Mouse (Mus musculus): ENCODE data around the gene E330034G19Rik. TPM values are rescaled to one million over a fixed set of nuclear protein-coding genes. Genes with fewer than 3 reads are reported as not detected.
"Not testable (repeated sequence)": the region's sequence is repeated elsewhere in the genome, so short reads cannot be mapped to it uniquely, and the experiment has no call there.

The E330034G19Rik gene
- not detected in 2 replicates for total RNA-seq (2014; fragmentation: Nextera tagmentation)
- not detected in 2 replicates for total RNA-seq (2017)

GRCm38 (mm10) chr14:24292914-24293313, at the start of gene E330034G19Rik:
Gene E330034G19Rik, plus strand, starts transcription at chr14:24293214.
- no peak for ATAC-seq (replicated peaks; ENCODE audit: low FRiP score, low TSS enrichment, poor library complexity, severe bottlenecking)

- no peak for ATAC-seq (replicated peaks; ENCODE audit: low FRiP score, low TSS enrichment, poor library complexity, severe bottlenecking)
These were observed 48.5 kb upstream of the E330034G19Rik start for GRCm38 (mm10) chr14:24244330-24245176.

GRCm38 (mm10) chr14:24245177-24246081, 47.6 kb upstream of the E330034G19Rik start, which contains the start of gene Dlg5:
Gene Dlg5, minus strand, starts transcription at chr14:24245920.
- no peak for ATAC-seq (replicated peaks; ENCODE audit: low FRiP score, low TSS enrichment, poor library complexity, severe bottlenecking)

- no peak for ATAC-seq (replicated peaks; ENCODE audit: low FRiP score, low TSS enrichment, poor library complexity, severe bottlenecking)
These were observed 43.1 kb upstream of the E330034G19Rik start for GRCm38 (mm10) chr14:24249926-24250325.

GRCm38 (mm10) chr14:24251326-24251725, 41.7 kb upstream of the E330034G19Rik start:
- ATAC-seq (replicated peaks; ENCODE audit: low FRiP score, low TSS enrichment, poor library complexity, severe bottlenecking): no peak

GRCm38 (mm10) chr14:24253611-24254202, 39.3 kb upstream of the E330034G19Rik start:
- no peak for ATAC-seq (replicated peaks; ENCODE audit: low FRiP score, low TSS enrichment, poor library complexity, severe bottlenecking)

- no peak for ATAC-seq (replicated peaks; ENCODE audit: low FRiP score, low TSS enrichment, poor library complexity, severe bottlenecking)
These were observed 37.1 kb upstream of the E330034G19Rik start for GRCm38 (mm10) chr14:24255956-24256355.

GRCm38 (mm10) chr14:24260391-24260790, 32.6 kb upstream of the E330034G19Rik start:
- ATAC-seq (replicated peaks; ENCODE audit: low FRiP score, low TSS enrichment, poor library complexity, severe bottlenecking): no peak

- ATAC-seq (replicated peaks; ENCODE audit: low FRiP score, low TSS enrichment, poor library complexity, severe bottlenecking): no peak
These were observed 30.6 kb upstream of the E330034G19Rik start for GRCm38 (mm10) chr14:24262382-24262781.

- no peak for ATAC-seq (replicated peaks; ENCODE audit: low FRiP score, low TSS enrichment, poor library complexity, severe bottlenecking)
These were observed 30.1 kb upstream of the E330034G19Rik start for GRCm38 (mm10) chr14:24262915-24263314.

GRCm38 (mm10) chr14:24269571-24269970, 23.4 kb upstream of the E330034G19Rik start:
- ATAC-seq (replicated peaks; ENCODE audit: low FRiP score, low TSS enrichment, poor library complexity, severe bottlenecking): no peak

GRCm38 (mm10) chr14:24273575-24273974, 19.4 kb upstream of the E330034G19Rik start:
- no peak for ATAC-seq (replicated peaks; ENCODE audit: low FRiP score, low TSS enrichment, poor library complexity, severe bottlenecking)

- no peak for ATAC-seq (replicated peaks; ENCODE audit: low FRiP score, low TSS enrichment, poor library complexity, severe bottlenecking)
These were observed 17.5 kb upstream of the E330034G19Rik start for GRCm38 (mm10) chr14:24275534-24275933.

- no peak for ATAC-seq (replicated peaks; ENCODE audit: low FRiP score, low TSS enrichment, poor library complexity, severe bottlenecking)
These were observed 11.7 kb upstream of the E330034G19Rik start for GRCm38 (mm10) chr14:24281278-24281677.

GRCm38 (mm10) chr14:24282276-24282675, 10.7 kb upstream of the E330034G19Rik start:
- no peak for ATAC-seq (replicated peaks; ENCODE audit: low FRiP score, low TSS enrichment, poor library complexity, severe bottlenecking)

GRCm38 (mm10) chr14:24286136-24286535, 6.9 kb upstream of the E330034G19Rik start:
- ATAC-seq (replicated peaks; ENCODE audit: low FRiP score, low TSS enrichment, poor library complexity, severe bottlenecking): no peak

- ATAC-seq (replicated peaks; ENCODE audit: low FRiP score, low TSS enrichment, poor library complexity, severe bottlenecking): no peak
These were observed 2.3 kb upstream of the E330034G19Rik start for GRCm38 (mm10) chr14:24290726-24291125.

- ATAC-seq (replicated peaks; ENCODE audit: low FRiP score, low TSS enrichment, poor library complexity, severe bottlenecking): no peak
These were observed 617 bp downstream of the E330034G19Rik start for GRCm38 (mm10) chr14:24293631-24294030.

GRCm38 (mm10) chr14:24302126-24302525, 9.1 kb downstream of the E330034G19Rik start:
- ATAC-seq (replicated peaks; ENCODE audit: low FRiP score, low TSS enrichment, poor library complexity, severe bottlenecking): not testable (repeated sequence)

GRCm38 (mm10) chr14:24306667-24307066, 13.7 kb downstream of the E330034G19Rik start:
- no peak for ATAC-seq (replicated peaks; ENCODE audit: low FRiP score, low TSS enrichment, poor library complexity, severe bottlenecking)
